Mouse (Mus musculus) right cerebral cortex, postnatal 36 days (tissue): ENCODE results near the gene Dnaja3.

Source experiments
- DNase-seq, 2 experiments: peaks; one replicate each; pipeline ENCODE4 v3.0.0; 2022; ENCODE audit warnings: low spot score in 2 of 2, mixed read lengths in 1 of 2

The Dnaja3 gene

GRCm38 (mm10) chr16:4606431-4607084 lies 33.2 kb upstream of the Dnaja3 start:
- no peak for DNase-seq

GRCm38 (mm10) chr16:4607818-4608531 lies 31.8 kb upstream of the Dnaja3 start:
- peak; percentile 56 to 72 for DNase-seq

- no peak for DNase-seq
These were observed 31.2 kb upstream of the Dnaja3 start for GRCm38 (mm10) chr16:4608532-4609059.

GRCm38 (mm10) chr16:4611193-4611592 lies 28.6 kb upstream of the Dnaja3 start:
- DNase-seq = no peak

- no peak for DNase-seq
These were observed 28.1 kb upstream of the Dnaja3 start for GRCm38 (mm10) chr16:4611676-4612075.

- no peak for DNase-seq
These were observed 26.1 kb upstream of the Dnaja3 start for GRCm38 (mm10) chr16:4613736-4614135.

GRCm38 (mm10) chr16:4614639-4615038 lies 25.1 kb upstream of the Dnaja3 start:
- no peak for DNase-seq

GRCm38 (mm10) chr16:4615297-4615696 lies 24.5 kb upstream of the Dnaja3 start:
- no peak for DNase-seq

- no peak for DNase-seq
These were observed 23.0 kb upstream of the Dnaja3 start for GRCm38 (mm10) chr16:4616829-4617228.

GRCm38 (mm10) chr16:4624074-4624473 lies 15.7 kb upstream of the Dnaja3 start:
- DNase-seq = no peak

GRCm38 (mm10) chr16:4624481-4625110 lies 15.2 kb upstream of the Dnaja3 start, which contains the start of gene Pam16:
Gene Pam16, minus strand, starts transcription at chr16:4624988.
- peak; percentile 87 to 88 for DNase-seq

- no peak for DNase-seq
These were observed 12.7 kb upstream of the Dnaja3 start for GRCm38 (mm10) chr16:4627105-4627504.

- DNase-seq = no peak
These were observed 10.8 kb upstream of the Dnaja3 start for GRCm38 (mm10) chr16:4628898-4629419.

- DNase-seq = no peak
These were observed 9.8 kb upstream of the Dnaja3 start for GRCm38 (mm10) chr16:4629950-4630349.

- DNase-seq = no peak
These were observed 7.7 kb upstream of the Dnaja3 start for GRCm38 (mm10) chr16:4632050-4632449.

- DNase-seq = no peak
These were observed 6.1 kb upstream of the Dnaja3 start for GRCm38 (mm10) chr16:4633661-4634060.

- no peak for DNase-seq
These were observed 5.1 kb upstream of the Dnaja3 start for GRCm38 (mm10) chr16:4634681-4635080.

GRCm38 (mm10) chr16:4635760-4636159 lies 4.0 kb upstream of the Dnaja3 start:
- DNase-seq = no peak

GRCm38 (mm10) chr16:4638891-4639390 lies 848 bp upstream of the Dnaja3 start:
- DNase-seq = no peak

GRCm38 (mm10) chr16:4640267-4641005 lies 647 bp downstream of the Dnaja3 start:
- no peak for DNase-seq

- DNase-seq = no peak
These were observed 1.5 kb downstream of the Dnaja3 start for GRCm38 (mm10) chr16:4641119-4641838.
